Mouse (Mus musculus): ENCODE data around the gene Bfsp2.

Gene Bfsp2

DNA sequence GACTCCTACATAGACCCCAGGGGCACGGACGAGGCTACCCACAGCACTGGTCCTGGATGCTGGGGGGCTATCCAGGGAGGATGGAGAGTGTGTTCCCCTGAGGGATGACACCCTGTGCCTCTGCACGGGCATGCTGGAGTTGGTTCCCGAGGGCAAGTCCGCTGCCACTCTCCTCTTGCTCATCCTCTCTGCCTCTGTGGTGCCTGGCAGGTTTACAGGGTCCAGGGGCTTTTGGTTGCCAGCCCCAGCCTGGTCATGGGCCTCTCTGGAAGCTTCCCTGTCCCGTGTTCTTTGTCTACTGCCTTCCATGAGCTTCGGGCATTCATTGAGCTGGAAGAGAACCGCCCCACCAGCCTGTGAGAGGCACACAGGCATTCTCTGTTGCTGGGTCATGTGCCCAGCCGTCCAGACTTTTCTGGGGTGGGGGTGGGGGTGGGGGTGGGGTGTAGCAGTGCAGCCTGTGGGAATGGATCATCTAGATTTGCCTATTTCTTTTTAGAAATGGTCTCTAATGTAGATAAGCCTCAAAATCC is at the start of gene Bfsp2:
TSS of gene Bfsp2 (minus strand) at position 377 of the 533 bp plus-strand sequence.
- DNase-seq (ENCODE audit: low spot score in 2 of 2) = no peak

DNA sequence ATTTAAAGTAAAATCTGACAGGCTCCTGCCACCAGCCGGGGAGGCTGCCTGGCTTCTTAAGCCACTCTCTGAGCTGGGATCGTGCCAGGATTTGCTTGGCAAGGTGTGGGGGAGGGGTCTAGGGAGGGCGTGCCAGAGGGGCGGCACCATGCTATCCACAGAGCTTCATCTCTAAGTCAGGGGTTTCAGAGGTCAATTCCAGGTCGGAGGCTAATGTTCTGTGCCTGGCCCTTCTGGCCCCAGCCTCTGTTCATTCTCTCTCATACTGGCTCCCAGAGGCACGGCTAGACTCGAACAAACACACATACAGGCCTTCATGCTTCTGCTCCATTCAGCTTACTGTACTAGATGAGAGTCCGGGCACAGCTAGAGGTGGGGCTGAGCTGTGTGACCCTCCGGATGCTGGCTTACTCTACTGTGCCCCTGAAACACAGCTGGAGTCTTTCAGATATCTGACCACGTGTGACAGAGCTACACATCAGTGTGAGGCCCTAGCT is 44.9 kb upstream of the Bfsp2 start:
- no peak for DNase-seq (ENCODE audit: low spot score in 2 of 2)

DNA sequence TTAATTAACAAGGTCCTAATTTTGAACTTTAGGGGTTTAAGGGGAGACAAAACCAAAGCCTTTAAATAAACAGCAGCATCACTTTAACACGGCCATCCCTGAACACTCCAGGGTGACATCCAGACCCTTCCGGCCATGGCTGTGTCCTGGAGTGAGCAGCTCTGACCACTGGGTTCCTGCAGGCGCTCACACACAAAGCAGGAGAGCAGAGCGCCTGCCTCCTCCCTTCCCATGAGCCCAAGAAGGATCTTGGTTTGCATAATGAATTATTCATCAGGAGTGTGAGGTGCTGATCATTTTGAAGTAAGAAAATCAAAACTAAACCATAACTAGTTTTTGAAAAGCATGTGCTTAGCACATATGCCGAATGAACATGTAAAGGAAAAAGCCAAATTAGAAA is 44.4 kb upstream of the Bfsp2 start:
- DNase-seq (ENCODE audit: low spot score in 2 of 2) = no peak

DNA sequence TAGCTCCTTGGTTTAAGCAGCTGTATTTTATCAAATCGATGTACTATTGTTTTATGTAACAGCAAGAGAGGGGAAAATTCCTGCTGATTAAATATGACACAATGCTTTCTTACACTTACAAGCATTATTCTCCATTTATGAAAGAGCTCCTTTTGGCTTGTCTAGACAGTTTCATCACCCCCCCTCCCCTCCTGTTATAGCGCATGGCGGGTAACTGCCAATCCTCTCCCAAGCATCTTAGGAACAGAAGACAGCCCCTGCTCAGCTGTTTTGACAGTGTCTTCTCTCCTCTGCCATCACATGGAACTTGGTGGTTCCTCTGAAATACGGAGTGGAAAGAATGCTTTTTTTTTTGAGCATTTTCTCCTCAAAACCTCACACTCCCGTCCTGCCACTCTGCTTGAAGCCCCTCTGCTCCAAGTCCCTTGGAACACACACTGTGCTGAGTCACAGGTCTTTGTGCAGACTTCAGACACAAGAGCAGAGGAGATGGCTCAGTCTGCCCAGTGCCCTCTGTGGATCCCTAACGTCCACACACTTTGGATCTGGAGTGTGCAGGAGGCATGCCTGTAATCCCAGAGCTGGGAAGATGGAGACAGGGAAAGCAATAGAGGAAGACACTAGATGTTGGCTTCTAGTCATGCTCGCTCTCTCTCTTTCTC is 43.7 kb upstream of the Bfsp2 start:
- DNase-seq (ENCODE audit: low spot score in 2 of 2) = no peak

DNA sequence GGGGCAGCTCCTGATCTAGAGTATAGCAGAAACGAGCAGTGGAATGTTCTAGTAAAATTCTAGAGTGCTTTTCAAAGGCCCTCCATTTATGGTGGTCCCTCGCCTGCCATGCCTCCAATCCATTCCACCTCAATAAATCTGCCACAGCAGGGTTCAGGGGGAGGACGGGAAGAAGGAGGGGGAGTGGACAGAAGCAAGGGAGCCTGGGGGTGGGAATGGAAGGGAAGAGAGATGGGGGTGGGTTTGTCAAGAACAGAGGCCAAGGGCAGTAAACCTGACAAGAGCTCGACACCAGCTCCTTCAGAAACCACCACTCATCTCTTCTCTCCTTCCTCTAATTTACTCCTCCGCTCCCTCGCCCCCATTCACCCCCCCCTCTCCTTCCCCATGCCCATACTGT is 42.8 kb upstream of the Bfsp2 start:
- DNase-seq (ENCODE audit: low spot score in 2 of 2) = no peak

DNA sequence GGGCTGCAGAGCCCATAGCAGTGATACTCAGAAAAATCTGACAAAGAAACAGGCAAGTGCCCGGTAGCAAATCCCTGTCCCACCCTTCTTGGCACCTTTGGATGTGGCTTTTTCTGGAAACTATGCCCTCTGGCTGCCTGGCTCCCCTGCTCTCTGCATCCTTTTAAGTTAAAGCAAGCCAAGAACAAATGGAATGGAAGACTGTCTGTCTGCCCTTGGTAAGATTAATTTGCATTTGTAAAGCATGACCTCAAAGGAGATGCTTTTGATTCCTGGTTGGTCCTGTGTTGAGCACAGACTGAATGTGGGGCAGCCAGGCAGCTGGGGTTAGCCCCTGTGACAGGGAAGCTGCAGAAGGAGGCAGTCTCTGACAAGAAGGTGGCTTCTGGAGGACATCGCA is 33.7 kb upstream of the Bfsp2 start:
- no peak for DNase-seq (ENCODE audit: low spot score in 2 of 2)

DNA sequence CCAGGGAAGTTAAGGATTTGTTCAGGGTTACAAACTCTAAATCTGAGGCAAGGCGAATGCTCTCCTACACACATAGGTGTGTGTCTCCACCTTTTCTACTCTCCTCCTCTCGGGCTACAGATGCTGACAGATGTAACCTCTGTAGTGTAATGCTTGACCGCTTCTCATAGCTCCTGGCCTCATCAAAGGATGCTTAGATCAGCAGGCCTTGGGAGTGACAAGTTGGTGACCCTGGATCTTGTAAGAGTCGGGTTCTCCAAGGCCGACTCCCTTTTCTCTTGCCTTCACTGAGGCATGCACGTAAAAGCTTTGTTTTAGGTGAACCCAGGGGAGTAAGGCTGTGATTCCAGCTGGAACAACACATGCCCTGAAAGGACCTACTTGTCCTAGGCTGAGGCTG is 32.0 kb upstream of the Bfsp2 start:
- DNase-seq (ENCODE audit: low spot score in 2 of 2) = no peak

DNA sequence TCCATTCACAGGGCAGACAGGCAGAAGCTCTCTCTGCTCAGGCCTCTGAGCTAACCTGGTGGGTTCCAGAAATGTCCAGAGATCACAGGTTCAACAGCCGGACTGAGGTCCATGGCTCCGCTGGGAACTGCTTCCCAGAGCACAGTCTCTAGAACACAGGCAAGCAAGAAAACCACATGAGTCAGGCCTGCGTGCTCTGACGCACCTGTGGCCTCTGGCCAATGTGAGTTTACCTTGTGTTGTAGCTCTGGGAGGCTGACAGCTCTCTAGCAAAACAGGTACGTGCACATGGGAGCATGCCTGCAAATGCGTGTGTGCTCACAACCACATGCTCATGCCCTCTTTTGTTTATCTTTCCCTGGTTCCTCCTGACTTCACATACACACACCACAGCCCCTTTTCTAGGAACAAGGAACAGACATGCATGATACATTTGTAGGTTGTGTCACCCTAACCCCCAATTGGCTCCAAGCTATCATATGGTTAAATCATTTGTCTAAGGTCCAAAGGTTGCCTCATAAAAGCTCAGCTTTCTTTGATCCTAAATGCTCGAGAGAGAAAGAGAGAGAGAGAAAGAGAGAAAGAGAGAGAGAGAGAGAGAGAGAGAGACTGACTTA is 26.9 kb upstream of the Bfsp2 start:
- no peak for DNase-seq (ENCODE audit: low spot score in 2 of 2)

DNA sequence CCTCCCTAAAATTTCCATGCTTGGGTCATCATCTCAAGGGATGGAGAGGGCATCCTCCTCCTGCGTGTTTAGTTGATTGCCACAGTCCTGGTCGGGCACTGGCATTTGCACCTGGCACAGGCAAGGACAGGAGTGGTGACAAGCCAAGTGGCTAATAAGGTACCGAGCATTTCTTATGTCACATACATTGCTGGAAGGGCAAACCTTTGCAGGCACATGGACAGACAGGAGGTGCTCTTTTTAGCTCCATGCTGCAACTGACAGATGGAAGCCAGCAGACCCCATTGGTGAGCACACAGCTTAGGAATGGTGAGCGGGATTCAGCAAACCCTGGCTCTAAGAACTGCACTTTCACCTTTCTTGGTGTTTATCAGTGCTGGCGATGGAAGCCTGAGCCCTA is 24.8 kb upstream of the Bfsp2 start:
- DNase-seq (ENCODE audit: low spot score in 2 of 2) = no peak

DNA sequence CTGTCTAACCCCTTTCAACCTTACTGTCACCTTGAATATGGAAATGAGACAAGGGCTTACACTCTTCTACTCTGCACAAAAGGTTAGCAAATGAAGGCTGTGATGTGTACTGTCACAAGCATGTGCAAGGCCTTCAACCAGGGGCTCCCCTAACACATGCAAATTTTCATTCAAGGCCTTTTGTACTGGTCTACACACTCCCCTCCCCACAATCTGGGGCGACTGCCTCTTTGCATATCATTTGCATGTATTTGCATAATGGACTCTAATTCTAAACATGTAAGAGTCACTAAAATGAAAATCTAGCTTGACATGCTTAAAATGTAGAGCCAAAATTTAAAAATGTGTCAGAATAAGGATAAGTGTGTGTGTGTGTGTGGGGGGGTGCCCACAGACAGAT is 24.4 kb upstream of the Bfsp2 start:
- DNase-seq (ENCODE audit: low spot score in 2 of 2) = no peak

DNA sequence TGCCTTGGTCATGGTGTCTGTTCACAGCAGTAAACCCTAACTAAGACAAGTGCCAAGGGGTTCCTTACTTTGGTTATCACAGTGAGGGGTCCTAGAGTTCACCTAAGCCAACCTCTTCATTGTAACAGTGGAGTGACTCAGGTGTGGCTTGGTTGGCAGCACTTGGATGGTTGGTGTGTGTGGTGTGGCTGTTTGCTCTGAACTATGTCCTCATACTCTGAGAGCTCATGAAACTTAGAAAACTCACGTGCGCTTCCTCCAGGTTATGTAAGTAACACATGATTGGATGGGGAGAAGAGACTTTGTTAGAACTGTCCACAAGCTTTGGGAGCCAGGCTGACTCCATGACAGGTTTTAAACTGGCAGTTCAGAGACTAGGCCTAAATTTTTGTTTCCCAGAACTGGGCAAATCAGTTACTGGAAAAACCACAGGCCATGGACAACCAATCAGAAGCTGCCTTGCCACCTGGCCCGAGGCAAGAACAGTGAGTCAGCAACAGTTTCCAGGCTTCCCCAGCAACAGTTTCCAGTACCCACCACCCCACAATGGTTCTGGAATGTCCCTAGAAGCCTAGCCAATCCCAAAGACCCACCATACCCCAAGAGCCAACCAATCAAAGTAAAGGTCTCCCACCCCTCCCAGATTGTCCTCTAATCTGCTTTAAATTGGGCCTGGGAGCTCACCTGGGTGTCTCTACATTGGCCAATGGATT is 23.5 kb upstream of the Bfsp2 start:
- DNase-seq (ENCODE audit: low spot score in 2 of 2) = no peak

DNA sequence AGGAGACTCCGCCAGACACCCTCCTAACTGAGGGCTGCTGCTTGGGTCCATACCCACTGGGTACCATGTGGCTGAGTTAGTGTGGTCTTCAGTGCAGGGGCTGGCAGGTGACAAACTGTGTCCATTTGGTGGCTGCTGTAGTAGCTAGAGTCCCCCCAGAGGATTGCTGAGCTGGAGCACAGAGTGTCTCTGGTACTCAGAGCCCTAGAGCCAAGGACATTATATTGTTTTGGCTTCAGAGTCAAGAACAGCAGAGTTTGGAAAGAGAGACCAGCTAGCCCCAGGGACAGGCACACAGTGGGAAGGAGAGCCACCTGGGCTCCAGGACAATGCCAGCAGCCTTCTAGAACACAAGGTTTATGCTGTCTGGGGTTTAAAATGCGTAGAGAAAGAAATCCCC is 22.4 kb upstream of the Bfsp2 start:
- no peak for DNase-seq (ENCODE audit: low spot score in 2 of 2)

DNA sequence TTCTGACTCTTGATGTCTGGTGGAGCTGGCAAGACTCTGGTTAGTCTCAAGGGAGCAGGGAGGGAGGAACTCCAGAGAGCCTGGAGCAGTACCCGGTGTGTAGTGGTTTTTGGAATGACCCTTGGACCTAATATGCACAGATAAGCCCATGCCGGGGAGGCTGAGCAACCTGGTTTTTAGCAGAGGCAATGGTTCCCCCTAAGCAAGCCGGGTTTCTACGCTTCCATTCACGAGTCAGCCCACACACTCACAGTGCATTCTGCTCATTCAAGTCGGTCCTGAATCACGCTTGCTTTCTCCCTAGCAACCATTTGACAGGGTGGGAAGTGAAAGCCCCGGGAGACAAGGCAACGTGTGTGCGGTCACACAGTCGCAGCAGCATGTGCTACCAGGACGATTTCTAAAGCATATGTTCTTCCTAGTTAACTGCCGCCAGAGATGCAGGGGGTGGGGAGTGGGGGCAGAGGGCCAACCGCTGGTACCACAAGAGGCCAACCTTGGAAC is 21.7 kb upstream of the Bfsp2 start:
- DNase-seq (ENCODE audit: low spot score in 2 of 2) = peak; percentile 36 to 57

DNA sequence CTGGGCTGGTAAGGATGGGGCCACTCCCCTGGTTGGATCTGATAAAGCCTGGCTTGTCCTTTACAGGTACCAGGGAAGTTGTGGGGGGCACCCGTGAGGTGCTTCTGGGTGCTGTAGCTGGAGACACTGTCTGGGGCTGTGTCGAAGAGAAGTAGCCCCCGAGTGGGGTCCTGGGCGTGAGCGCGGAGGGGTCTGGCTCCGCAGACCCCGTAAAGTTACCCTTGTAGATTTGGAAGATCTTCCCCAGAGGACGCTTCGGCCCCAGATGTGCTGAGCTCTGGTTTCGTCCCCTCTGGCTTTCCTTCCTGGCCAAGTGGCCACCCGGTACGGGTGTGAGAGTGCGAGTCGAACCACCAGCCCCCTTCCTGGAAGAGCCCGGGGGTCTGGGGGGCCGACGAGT is 19.1 kb upstream of the Bfsp2 start:
- DNase-seq (ENCODE audit: low spot score in 2 of 2) = no peak

DNA sequence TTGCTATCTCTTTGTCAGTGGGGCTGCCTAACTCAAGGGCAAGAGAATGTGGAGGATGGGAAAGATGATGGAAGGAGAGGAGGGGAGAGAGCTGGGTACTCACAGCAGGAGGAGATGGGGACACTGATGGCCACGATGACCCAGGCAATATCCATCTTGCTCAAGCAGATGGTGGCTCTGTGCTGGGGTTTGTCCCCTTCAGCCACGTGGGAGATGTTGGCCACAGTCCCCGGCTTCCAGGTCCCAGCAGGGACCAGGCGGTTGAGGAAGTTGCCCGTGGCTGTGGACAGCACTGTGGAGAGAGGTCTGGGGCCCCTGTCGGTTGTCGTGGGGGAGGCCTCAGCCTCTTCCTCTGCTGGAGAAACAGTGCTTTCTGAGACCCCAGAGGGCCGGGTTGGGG is 18.5 kb upstream of the Bfsp2 start:
- DNase-seq (ENCODE audit: low spot score in 2 of 2) = no peak

DNA sequence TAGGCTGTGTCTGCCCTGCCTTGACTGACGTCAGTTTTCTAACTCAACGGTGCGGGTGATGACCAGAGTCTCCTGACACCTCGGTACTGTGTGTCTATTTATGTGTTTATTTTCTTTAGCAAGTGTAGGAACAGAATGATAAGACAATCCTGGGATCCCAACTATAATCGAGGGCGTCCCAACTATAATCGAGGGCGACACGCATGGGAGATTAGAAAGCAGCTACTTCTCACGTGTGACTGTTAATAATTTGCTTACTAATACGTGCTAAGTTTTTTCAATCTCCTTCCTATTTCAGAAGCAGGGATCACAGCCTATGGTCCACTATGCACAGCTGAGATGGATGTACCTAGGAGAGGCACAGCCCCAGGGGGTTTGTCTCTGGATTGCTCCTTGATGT is 15.2 kb upstream of the Bfsp2 start:
- no peak for DNase-seq (ENCODE audit: low spot score in 2 of 2)

DNA sequence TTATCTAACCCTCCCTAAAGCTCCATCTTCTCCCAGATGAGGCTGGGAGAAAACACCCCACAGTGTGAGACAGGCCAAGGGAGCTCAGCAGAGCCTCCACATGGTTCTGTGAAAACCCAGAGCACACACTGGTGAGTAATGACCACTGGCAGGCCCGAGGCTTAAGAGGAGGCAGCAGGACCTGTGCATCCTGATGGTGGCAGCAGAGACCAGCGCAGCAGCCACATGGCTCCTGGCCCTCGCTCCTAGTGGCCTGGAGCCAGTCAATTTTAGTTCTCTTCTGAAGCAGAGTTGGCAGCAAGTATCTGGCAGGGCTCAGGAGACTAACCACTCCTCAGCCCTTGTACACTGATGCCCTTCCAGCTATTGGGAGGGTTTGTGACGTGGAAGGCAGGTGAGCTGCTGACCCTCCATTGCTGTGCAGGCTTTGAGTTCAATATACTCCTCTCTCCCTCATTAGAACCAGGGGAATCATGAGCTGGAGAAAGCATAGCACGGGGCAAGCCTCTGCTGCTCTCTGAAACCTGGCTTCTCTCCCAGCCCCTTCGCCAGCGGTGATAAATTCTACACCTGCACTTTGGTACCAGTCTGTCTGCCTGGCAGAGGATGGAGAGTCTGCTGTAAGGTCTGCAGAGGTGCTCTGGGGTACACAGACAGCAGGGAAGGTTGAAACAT is 14.3 kb upstream of the Bfsp2 start:
- peak; percentile 58 to 70 for DNase-seq (ENCODE audit: low spot score in 2 of 2)

DNA sequence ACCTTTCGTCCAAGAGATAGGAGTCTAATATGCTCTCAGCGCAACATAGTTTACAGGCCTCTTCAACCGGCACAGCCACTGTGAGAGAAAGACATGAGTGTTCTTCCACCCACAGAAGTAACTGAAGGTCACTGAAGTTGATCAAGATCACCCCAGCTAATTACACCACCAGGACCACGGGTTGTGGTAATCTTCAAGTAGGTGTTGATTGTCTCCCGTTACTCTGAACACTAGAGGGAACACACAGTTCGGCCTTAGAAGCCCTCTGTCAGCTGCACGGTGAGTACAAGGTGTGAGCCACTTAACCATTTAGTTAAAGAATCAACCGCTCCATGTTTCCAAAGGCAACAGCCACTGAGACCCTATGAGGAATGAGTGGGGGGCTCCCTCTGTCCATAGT is 11.8 kb upstream of the Bfsp2 start:
- no peak for DNase-seq (ENCODE audit: low spot score in 2 of 2)

DNA sequence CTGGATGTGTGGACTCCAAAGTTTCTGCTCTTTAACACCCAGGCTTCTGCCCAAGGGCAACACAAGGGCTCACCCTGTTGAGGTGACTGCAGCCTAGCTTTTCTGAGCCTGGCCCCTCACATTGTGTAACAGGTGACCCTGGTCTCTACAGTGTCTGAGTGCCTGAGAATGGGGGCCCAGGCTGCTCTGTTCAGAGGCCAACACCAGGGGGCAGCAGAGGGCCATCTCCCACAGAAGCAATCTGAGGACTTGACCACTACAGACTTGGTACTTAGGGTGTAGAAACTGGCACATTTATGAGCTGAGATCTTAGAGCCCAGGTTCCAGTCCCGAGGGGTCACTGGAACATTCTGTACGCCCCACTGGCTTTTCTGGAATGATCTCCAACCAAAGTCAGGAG is 10.2 kb upstream of the Bfsp2 start:
- peak; percentile 72 to 78 for DNase-seq (ENCODE audit: low spot score in 2 of 2)

DNA sequence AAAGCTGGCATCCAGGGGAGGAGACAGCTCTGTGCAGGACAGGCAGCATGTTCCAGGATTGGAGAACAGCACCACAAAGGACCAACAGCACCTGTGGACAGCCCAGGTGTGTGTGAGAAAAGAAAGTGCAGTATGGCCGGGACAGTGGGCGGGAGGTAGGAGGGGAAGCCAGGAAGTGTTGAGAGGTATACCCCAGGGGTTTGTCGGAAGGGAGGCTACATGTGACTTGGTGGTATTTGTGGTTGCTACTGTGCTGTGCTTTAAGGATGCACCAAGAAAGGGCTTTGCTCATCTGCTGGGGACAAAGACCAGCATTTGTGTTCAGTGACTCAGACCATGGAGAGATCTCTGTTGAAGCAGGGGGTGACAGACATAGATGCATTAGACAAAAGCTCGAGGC is 9.7 kb upstream of the Bfsp2 start:
- DNase-seq (ENCODE audit: low spot score in 2 of 2) = no peak

DNA sequence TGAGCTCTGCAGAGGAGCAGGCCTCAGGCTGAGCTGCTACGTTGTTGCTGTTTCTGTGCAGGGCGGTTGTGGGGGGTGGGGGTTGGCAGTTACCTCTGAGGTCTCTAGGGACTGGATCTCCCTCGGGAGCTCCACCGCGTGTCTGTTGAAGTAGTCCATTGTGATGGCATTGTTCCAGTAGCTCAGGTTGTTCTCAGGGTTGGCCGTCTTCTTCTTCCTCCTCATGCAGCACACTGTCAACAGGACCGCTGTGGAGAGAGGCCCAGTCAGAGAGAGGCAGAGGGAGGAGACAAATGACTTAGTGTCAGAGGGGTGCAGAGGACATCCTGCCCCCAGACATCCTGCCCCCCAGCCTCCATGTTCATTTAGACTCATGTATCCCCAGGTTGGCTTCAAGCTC is 8.9 kb upstream of the Bfsp2 start:
- DNase-seq (ENCODE audit: low spot score in 2 of 2) = no peak

DNA sequence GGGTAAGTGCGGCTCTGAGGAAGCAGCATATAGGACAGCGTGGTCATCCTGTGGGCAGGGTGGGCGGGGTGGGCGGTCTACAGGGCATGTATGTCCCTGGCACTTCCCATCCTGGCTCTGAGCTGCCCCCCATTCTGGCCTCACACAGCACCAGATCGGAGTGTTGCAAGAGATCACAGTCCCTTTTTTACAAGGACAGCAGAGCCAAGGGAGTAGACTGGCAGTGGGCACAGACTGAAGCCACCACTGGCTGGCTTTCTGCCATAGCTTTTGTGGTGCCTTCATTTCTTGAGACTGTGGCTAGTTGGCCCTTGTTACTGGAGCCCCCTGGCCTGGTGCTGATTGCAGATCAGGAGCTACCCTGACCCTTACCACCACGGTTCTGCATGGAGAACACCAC is 6.0 kb upstream of the Bfsp2 start:
- no peak for DNase-seq (ENCODE audit: low spot score in 2 of 2)
